Mouse (Mus musculus): ENCODE measurements around the gene Tmem151a. TPM values are rescaled to one million over a fixed set of nuclear protein-coding genes. Genes with fewer than 3 reads are reported as not detected.

Tmem151a gene
- polyA plus RNA-seq, 1 experiment from 2014 or later = 0.47 TPM

- H3K27ac ChIP-seq = peak overlapping the region; percentile 92
- peaks cover 81% of the 10 kb centered on the region for H3K27me3 ChIP-seq (ENCODE audit: poor library complexity, severe bottlenecking)
- DNase-seq (ENCODE audit: extremely low spot score, low spot score) = no peak
- 84% methylated on average over 7 of the region's 7 CpGs for WGBS
- peak overlapping the region; percentile 61 for H3K4me3 ChIP-seq
- no peaks in the 10 kb centered on the region for H3K9me3 ChIP-seq
- peaks cover 69% of the 10 kb centered on the region for H3K4me1 ChIP-seq
- H3K36me3 ChIP-seq (replicated peaks) = no peaks in the 10 kb centered on the region
Observed at GRCm38 (mm10) chr19:5069978-5070377, 15.4 kb downstream of the Tmem151a start.

DNA sequence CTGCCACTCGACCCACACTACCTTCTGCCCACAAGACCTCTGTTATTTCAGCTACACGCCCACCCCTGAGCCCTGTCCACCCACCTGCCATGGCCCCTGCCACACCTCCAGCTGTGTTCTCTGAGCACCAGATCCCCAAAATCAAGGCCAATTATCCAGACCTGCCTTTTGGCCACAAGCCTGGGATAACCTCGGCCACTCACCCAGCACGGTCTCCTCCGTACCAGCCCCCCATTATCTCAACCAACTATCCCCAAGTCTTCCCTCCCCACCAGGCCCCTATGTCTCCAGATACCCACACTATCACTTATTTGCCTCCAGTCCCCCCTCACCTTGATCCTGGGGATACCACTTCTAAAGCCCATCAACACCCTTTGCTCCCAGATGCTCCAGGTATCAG is 15.8 kb downstream of the Tmem151a start:
- no peaks in the 10 kb centered on the region for H3K9me3 ChIP-seq
- H3K4me1 ChIP-seq = peaks cover 73% of the 10 kb centered on the region
- peak overlapping the region; percentile 61; the same call in 1 of the 2 replicates for H3K4me3 ChIP-seq
- H3K27me3 ChIP-seq (ENCODE audit: poor library complexity, severe bottlenecking) = peaks cover 78% of the 10 kb centered on the region
- H3K36me3 ChIP-seq (replicated peaks) = no peaks in the 10 kb centered on the region
- DNase-seq (ENCODE audit: extremely low spot score, low spot score) = no peak
- peak overlapping the region; percentile 92; the same call in 1 of the 2 replicates for H3K27ac ChIP-seq
- 90% methylated on average over 5 of the region's 5 CpGs for WGBS

GRCm38 (mm10) chr19:5068570-5069234 is 16.6 kb downstream of the Tmem151a start:
- peaks cover 73% of the 10 kb centered on the region for H3K4me1 ChIP-seq
- WGBS = 49% methylated on average over 21 of the region's 21 CpGs

DNA sequence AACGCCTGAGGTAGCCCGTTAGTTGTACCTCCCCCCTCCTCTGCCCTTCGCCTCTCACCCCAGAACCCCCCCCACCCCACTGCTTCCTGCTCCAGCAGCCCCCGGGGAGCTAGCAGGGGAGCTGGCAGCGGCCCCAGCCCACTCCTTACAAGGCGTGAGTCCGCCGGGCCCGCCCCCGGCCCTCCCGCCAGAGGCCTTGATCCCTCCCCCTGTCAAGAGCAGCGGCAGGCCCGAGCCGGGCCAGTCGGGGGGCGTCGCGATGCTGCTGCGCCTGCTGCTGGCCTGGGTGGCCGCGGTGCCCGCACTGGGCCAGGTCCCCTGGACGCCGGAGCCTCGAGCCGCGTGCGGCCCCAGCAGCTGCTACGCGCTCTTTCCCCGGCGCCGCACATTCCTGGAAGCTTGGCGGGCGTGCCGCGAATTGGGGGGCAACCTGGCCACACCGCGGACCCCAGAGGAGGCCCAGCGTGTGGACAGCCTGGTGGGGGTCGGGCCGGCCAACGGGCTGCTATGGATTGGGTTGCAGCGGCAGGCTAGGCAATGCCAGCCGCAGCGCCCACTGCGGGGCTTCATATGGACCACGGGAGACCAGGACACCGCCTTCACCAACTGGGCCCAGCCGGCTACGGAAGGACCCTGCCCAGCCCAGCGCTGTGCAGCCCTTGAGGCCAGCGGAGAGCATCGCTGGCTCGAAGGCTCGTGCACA is 17.3 kb downstream of the Tmem151a start, which contains the start of gene Cd248:
Gene Cd248, plus strand, starts transcription at position 212 of the 703 bp plus-strand sequence.
- H3K36me3 ChIP-seq (replicated peaks) = no peaks in the 10 kb centered on the region
- WGBS = 2% methylated on average over 56 of the region's 56 CpGs
- peaks cover 71% of the 10 kb centered on the region for H3K27me3 ChIP-seq (ENCODE audit: poor library complexity, severe bottlenecking)
- H3K9me3 ChIP-seq = no peaks in the 10 kb centered on the region
- peak; percentile 59 for DNase-seq (ENCODE audit: extremely low spot score, low spot score)
- peaks cover 72% of the 10 kb centered on the region for H3K4me1 ChIP-seq
- H3K4me3 ChIP-seq = peak within 1 kb of the TSS; percentile 61
- peak within 1 kb of the TSS; percentile 92 for H3K27ac ChIP-seq

More at GRCm38 (mm10) chr19:5068570-5069234, 16.6 kb downstream of the Tmem151a start:
- H3K27me3 ChIP-seq (ENCODE audit: poor library complexity, severe bottlenecking) = peaks cover 72% of the 10 kb centered on the region
- H3K36me3 ChIP-seq (replicated peaks) = no peaks in the 10 kb centered on the region
- peak overlapping the region; percentile 92 for H3K27ac ChIP-seq
- DNase-seq (ENCODE audit: extremely low spot score, low spot score) = no peak
- no peaks in the 10 kb centered on the region for H3K9me3 ChIP-seq
- peak overlapping the region; percentile 61 for H3K4me3 ChIP-seq

DNA sequence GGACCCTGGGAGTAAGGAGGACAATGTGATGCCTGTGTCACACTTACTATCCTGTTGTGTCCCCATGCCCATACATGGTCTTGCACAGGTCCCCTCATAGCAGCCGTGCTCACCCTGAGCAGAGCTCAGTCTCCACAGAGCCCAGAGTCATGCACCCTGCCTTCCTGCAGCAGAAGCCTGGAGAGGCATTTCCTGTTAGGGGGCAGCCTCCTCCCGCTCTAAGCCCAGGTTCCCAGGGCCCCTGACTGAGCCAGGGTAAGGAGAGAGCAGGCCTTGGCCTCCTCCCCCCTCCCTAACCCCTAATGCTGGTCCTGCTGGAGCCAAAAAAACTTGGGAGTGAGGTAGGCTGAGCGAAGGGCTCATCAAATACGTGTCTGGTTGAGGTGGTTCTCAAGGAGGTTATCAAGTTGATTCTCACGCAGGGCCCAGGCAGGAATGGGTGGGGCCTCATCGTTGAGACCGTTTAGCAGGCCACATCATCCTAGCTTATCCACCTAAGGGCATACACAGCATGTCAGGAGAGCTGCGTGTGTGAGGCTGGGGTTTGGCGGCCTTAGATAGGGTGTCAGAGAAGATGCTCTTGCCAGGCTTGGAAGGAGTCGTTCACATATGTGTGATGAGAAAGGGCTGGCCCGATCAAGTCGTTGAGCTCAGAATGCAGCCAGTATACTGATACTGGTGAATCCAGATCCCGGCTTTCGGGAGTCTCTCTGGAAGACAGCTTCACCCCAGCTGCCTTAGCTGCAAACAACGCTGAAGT is 18.1 kb downstream of the Tmem151a start:
- Histone ChIP-seq H3K36me3 (replicated peaks) (no peaks in the 10 kb centered on the region), H3K27ac (peak overlapping the region; percentile 92), H3K4me3 (peak overlapping the region; percentile 61), H3K27me3 (ENCODE audit: poor library complexity, severe bottlenecking) (peaks cover 71% of the 10 kb centered on the region), H3K9me3 (no peaks in the 10 kb centered on the region), H3K4me1 (peaks cover 72% of the 10 kb centered on the region)
- DNase-seq (ENCODE audit: extremely low spot score, low spot score) = no peak
- 8% methylated on average over 15 of the region's 15 CpGs for WGBS

GRCm38 (mm10) chr19:5065104-5065503 is 20.2 kb downstream of the Tmem151a start:
- H3K9me3 ChIP-seq = no peaks in the 10 kb centered on the region
- 74% methylated on average over 7 of the region's 7 CpGs for WGBS
- peak overlapping the region; percentile 20; the same call in 1 of the 2 replicates for H3K27ac ChIP-seq
- peaks cover 52% of the 10 kb centered on the region for H3K27me3 ChIP-seq (ENCODE audit: poor library complexity, severe bottlenecking)
- no peak overlapping the region for H3K4me3 ChIP-seq
- H3K4me1 ChIP-seq = peaks cover 69% of the 10 kb centered on the region
- H3K36me3 ChIP-seq (replicated peaks) = no peaks in the 10 kb centered on the region
- no peak for DNase-seq (ENCODE audit: extremely low spot score, low spot score)

- Histone ChIP-seq H3K36me3 (replicated peaks) (no peaks in the 10 kb centered on the region), H3K9me3 (no peaks in the 10 kb centered on the region), H3K27me3 (ENCODE audit: poor library complexity, severe bottlenecking) (peaks cover 36% of the 10 kb centered on the region), H3K27ac (peak overlapping the region; percentile 62; the same call in 1 of the 2 replicates), H3K4me3 (no peak overlapping the region), H3K4me1 (peaks cover 67% of the 10 kb centered on the region)
- 76% methylated on average over 6 of the region's 6 CpGs for WGBS
- no peak for DNase-seq (ENCODE audit: extremely low spot score, low spot score)
Observed at GRCm38 (mm10) chr19:5062446-5062845, 22.9 kb downstream of the Tmem151a start.

DNA sequence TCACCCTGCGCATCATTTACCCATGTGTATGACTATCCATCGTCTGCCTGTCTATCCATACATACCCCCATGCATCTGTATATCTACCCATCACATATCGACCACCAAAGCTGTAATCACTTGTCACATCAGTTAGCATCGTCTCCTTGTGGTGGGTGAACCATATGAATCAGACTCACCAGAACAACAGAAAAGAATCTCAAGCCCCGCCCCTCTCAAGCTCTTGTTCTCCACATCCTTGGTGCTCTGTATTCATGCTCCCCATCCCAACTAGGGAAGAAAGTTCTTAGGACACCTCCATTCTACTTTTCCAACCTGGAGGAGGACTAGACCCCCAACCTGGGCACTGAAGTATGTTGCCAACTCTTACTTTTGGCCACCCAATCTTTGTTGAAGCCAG is 23.3 kb downstream of the Tmem151a start:
- H3K27ac ChIP-seq = no peak overlapping the region
- no peaks in the 10 kb centered on the region for H3K9me3 ChIP-seq
- H3K36me3 ChIP-seq (replicated peaks) = no peaks in the 10 kb centered on the region
- DNase-seq (ENCODE audit: extremely low spot score, low spot score) = no peak
- peaks cover 32% of the 10 kb centered on the region for H3K27me3 ChIP-seq (ENCODE audit: poor library complexity, severe bottlenecking)
- H3K4me1 ChIP-seq = peaks cover 65% of the 10 kb centered on the region
- H3K4me3 ChIP-seq = no peak overlapping the region
- WGBS = 86% methylated on average over 5 of the region's 5 CpGs

DNA sequence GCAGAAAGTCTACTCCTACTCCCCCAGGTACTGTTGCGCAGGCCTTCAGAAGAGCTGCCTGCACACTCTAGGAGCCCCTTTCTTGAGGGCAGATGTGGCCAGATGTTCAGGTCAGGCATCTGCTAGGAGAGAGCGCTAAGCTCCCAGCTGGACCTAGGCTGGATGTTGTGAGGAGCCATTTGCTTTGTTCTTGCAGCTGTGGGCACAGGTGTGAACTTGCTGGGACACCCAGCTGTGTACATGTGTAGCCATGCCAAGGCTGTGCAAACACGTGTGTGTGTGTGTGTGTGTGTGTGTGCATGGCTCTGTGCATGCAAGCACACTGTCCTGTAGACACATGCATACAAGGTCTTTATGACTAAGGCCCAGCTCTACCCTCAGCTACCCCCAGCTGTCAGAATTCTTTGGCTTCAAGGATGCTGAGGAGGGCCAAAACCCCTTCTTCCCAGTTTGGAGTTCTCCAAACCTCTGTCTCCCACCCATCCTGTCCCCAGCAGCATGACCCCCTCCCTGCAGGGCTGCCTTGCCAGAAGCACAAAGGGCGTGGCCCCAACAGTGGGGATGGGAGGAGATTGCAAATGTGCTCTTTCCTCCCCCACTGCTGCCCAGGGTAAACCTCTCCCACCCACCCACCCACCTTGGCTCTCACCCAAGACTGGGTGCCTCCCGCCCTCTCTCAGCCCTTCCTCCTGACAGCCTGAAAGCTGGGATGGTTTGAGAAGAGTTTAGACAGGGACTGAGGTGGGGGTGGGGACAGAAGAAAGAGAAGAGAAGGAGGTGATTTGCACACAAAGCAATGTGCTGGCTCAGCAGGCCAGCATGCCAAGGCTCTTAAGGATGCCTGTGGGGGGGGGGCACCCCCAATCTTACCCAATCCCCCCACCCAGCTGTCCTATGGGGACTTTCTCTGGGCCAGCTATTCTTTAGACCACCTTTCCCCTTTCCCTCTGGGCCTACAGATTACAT is 24.7 kb downstream of the Tmem151a start:
- 42% methylated on average over 5 of the region's 5 CpGs for WGBS
- peaks cover 71% of the 10 kb centered on the region for H3K4me1 ChIP-seq
- H3K4me3 ChIP-seq = no peak overlapping the region
- no peaks in the 10 kb centered on the region for H3K36me3 ChIP-seq (replicated peaks)
- H3K27me3 ChIP-seq (ENCODE audit: poor library complexity, severe bottlenecking) = peaks cover 19% of the 10 kb centered on the region
- peak overlapping the region; percentile 65 for H3K27ac ChIP-seq
- H3K9me3 ChIP-seq = no peaks in the 10 kb centered on the region
- DNase-seq (ENCODE audit: extremely low spot score, low spot score) = no peak

GRCm38 (mm10) chr19:5058801-5059771 is 26.2 kb downstream of the Tmem151a start:
- Histone ChIP-seq H3K27me3 (ENCODE audit: poor library complexity, severe bottlenecking) (peaks cover 15% of the 10 kb centered on the region), H3K27ac (peak overlapping the region; percentile 65), H3K9me3 (no peaks in the 10 kb centered on the region), H3K4me1 (peaks cover 63% of the 10 kb centered on the region), H3K36me3 (replicated peaks) (no peaks in the 10 kb centered on the region), H3K4me3 (peak overlapping the region; percentile 20; the same call in 1 of the 2 replicates)
- DNase-seq (ENCODE audit: extremely low spot score, low spot score) = no peak
- 13% methylated on average over 10 of the region's 10 CpGs for WGBS

Measured in forebrain, embryonic 10.5 days (tissue).